Mouse (Mus musculus) cerebellum, adult 8-10 months (tissue): ENCODE results near the gene Clk1.

ENCODE experiments used
- DNase-seq: peaks from one replicate; pipeline ENCODE4 v3.0.0; 2022

Gene Clk1

GRCm38 (mm10) chr1:58423371-58424248, at the start of gene Clk1:
Clk1 (minus strand) TSS chr1:58424066.
- DNase-seq, result peak; percentile 99

- peak; percentile 25 for DNase-seq
Measured at GRCm38 (mm10) chr1:58465561-58465960, 41.7 kb upstream of the Clk1 start.

DNA sequence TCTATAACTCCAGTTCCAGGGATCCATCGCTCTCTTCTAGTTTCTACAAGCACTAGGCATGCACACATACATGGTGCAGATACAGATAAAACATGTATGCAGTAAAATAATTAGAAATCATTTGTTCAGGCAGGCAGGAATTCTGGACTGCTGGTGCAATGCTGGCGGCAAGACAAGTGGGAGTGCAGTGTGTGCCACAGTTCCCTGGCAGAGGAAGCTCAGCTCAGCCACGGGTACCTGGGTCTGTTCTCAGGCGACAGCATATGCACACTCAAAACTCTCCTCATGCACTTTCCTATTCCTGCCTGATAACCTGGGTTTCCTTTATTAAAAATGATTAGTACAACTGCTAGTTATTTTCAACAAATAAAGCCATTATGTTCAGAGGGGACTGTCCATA, 41.2 kb upstream of the Clk1 start:
- peak; percentile 42 for DNase-seq

GRCm38 (mm10) chr1:58463935-58464334, 40.1 kb upstream of the Clk1 start:
- DNase-seq, result no peak

GRCm38 (mm10) chr1:58460566-58460965, 36.7 kb upstream of the Clk1 start:
- DNase-seq, result no peak

DNA sequence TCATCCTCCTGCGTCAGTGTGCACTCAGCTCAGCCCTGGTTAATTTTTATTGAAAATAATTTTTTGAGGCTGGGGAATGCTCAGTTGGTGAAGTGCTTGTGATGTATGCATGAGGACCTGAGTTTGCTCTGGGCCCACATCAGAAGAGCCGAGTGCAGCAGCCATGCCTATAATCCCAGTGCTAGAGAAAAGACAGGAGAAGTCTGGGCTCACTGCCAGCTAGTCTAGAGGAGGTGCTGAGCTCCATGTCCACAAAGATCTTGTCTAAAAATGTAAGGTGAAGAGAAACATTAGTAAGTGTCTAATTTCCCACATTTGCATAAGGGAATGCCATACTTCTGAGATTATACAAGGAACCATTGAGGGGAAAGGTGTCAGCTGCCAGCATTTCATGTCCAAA, 35.0 kb upstream of the Clk1 start:
- no peak for DNase-seq

GRCm38 (mm10) chr1:58458175-58458574, 34.3 kb upstream of the Clk1 start:
- DNase-seq, result no peak

- no peak for DNase-seq
Measured at GRCm38 (mm10) chr1:58454316-58454715, 30.4 kb upstream of the Clk1 start.

DNA sequence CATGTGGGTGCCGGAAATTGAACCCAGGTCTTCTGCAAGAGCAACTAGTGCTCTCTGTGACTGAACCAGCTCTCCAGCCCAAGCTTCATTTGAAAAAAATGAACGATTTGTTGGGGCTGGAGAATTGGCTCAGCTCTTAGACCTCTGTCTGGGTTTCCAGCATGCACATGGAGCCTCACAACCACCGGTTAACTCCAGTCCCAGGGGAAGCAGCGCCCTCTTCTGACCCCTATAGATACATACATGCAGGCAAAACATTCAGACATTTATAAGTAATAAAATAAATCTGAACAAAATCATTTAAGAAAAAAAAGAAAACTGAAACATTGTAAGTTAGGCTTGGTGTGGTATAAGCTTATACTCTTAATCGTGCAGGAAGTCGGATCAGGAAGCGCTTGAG, 24.5 kb upstream of the Clk1 start:
- no peak for DNase-seq

GRCm38 (mm10) chr1:58447766-58448165, 23.9 kb upstream of the Clk1 start:
- no peak for DNase-seq

DNA sequence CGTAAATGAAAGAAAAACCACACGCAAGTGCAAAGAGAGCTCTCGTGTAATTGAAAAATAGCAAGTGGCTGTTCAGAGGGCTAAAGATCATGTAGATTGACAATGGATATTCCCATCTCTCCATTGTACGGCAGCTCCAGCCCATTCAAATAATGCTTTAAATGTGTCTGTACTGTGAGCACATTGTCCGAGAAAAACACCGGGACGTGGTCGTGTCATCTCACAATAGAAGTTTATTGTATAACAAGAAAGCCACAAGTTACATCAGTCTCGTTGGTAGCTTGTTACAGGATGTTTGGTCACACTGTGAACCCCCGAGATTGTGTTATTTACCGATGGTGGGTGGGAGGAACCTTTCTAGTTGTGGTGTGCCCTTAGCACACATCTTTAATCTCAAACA, 22.0 kb upstream of the Clk1 start:
- no peak for DNase-seq

GRCm38 (mm10) chr1:58445143-58445722, 21.4 kb upstream of the Clk1 start, which contains the start of the genes Nif3l1 and Ppil3:
Nif3l1 (plus strand) TSS chr1:58445151.
Ppil3 (minus strand) TSS chr1:58445486.
- DNase-seq, result peak; percentile 71

GRCm38 (mm10) chr1:58444691-58445090, 20.8 kb upstream of the Clk1 start:
- no peak for DNase-seq

DNA sequence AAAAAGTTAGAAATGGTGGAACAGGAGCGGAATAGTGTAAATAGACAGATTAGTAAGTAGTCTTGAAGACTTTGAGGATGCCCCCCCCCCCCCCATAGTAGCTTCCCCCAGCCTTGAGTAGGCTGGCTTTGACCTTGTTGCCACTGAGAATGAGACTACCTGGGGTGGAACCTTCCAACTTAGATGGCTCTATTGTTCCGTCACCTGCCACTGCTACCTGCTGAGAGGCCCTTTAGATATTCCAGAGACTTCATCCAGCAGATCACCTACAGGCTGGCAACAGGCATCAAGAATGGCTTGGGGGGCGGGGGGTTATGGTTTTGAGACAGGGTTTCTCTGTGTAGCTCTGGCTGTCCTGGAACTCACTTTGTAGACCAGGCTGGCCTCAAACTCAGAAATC, 685 bp upstream of the Clk1 start:
- DNase-seq, result no peak

- no peak for DNase-seq
Measured at GRCm38 (mm10) chr1:58422879-58423278, 987 bp downstream of the Clk1 start.

DNA sequence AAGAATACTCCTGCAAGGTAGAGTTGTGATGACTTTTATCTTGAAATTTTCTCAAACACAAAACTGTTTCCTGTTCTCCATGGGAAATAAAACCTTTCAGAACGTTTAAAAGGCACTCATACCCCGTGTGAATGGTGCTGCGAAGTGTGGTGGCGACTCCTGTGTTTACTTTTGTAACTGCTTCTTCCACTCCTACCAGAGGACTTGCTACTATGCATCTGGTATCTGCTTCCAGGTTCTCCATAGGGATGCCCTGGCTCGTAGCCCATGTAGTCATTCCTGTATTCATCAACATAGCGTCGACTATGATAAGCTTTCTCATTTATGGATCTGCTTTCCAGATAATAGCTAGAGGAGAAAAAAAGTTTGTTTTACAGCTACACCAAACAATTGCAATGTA, 2.9 kb downstream of the Clk1 start:
- DNase-seq, result peak; percentile 51

DNA sequence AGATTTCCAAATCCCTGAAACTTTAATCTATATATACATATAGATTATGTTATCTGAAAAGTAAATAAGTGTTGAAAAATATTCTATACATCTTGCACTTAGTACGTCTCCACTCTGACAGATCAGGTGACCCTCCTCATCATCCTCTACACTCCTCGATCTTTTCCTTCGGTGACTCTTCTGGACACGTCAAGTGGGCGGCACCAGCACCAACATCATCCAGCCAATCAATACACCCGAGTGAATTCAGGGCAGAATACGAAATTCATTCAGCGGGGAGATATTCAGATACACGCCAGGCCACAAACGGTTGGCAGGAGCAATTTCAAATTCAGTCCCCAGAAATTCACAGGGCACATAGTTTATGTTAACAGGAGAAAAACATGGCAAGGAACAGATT, 3.8 kb downstream of the Clk1 start:
- no peak for DNase-seq

DNA sequence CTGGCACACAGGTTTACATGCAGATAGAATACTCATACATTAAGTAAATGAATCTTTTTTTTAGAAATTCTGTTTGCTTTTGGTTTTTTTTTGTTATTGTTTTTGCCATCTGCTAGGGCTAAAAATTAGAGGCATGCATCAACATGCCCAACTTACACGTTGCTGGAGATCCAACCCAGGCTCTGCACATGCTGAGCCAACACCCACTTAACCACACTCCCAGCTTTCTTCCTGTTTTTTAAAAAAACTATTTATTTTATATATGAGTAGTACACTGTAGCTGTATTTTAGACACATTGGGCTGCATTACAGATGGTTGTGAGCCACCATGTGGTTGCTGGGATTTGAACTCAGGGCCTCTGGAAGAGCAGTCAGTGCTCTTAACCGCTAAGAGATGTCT, 7.8 kb downstream of the Clk1 start:
- DNase-seq, result no peak

- DNase-seq, result no peak
Measured at GRCm38 (mm10) chr1:58415442-58415841, 8.4 kb downstream of the Clk1 start.

GRCm38 (mm10) chr1:58410776-58411175, 13.1 kb downstream of the Clk1 start:
- DNase-seq, result no peak

GRCm38 (mm10) chr1:58410198-58410588, 13.7 kb downstream of the Clk1 start:
- DNase-seq, result no peak

- DNase-seq, result no peak
Measured at GRCm38 (mm10) chr1:58409553-58410197, 14.2 kb downstream of the Clk1 start.

DNA sequence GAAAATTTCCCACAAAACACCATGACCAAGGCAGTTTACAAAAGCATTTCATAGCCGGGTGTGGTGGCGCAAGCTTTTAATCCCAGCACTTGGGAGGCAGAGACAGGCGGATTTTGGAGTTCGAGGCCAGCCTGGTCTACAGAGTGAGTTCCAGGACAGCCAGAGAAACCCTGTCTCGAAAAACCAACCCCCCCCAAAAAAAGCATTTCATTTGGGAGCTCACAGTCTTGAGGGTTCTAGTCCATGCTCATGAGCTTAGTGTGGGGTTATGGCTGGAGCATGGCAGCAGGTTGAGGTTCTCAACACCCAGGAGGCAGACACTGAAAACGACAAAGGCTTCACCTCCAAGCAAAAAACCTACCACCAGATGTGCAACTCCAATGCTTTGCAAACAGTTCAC, 15.7 kb downstream of the Clk1 start:
- no peak for DNase-seq

DNA sequence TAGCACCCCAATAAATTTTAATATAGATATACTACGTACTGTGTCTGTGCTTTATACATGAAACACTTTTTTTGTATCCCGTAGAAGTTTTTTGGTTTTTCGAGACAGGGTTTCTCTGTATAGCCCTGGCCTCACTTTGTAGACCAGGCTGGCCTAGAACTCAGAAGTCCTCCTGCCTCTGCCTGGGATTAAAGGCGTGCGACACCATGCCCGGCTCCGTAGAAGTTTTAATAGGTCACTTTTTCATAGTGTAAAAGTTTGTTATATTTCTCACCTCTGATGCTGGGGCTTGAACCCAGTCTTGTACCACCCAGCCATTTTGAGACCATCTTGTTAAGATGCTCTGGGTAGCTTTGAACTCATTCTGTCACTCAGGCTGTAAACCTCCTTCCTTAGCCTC, 16.5 kb downstream of the Clk1 start:
- no peak for DNase-seq
